Mouse (Mus musculus) brain, embryonic 14.5 days (tissue): Measurements from ENCODE around the gene Ggnbp2.

Experiments used
- CTCF ChIP-seq: fragments of 200-500 bp; IDR thresholded peaks from 2 replicates; pipeline ENCODE4 v1.5.1; 2012; ENCODE audit warnings: inconsistent platforms, mild to moderate bottlenecking, moderate library complexity, borderline replicate concordance; ENCODE audit not compliant: insufficient read depth, insufficient read length; ENCODE audit errors: extremely low read depth
- POLR2A ChIP-seq: fragments of 200-500 bp; IDR thresholded peaks from 2 replicates; pipeline ENCODE4 v1.6.1; 2012; ENCODE audit warnings: mild to moderate bottlenecking, inconsistent platforms, borderline replicate concordance; ENCODE audit not compliant: poor library complexity, insufficient read depth, insufficient read length, severe bottlenecking; ENCODE audit errors: extremely low read depth

DNA sequence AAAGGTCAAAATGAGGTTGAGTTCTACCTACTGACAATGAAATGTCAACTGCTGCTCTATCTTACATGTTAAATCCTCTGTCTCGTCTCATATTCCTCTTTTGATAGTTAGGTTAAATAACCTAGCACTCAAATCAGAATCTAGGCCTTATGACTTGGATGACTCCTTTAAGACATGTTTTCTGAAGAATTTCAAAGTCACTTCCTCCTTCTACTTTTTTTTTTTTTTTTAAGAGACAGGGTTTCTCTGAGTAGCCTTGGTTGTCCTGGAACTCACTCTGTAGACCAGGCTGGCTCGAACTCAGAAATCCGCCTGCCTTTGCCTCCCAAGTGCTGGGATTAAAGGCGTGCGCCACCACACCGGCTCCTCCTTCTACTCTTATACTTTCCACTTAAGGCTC, 15.3 kb downstream of the Ggnbp2 start:
- TF ChIP-seq POLR2A (no peak), CTCF (no peak)
